Mouse (Mus musculus) heart, embryonic 10.5 days (tissue): Measurements from ENCODE around the gene Fam49a. TPM values are rescaled to one million over a fixed set of nuclear protein-coding genes. Genes with fewer than 3 reads are reported as not detected.
A peak's percentile ranks its signal among the peaks of the same experiment; 100 is the strongest.

Experiments
- DNase-seq: peaks from one replicate; pipeline ENCODE4 v3.0.0-alpha.2; 2017; ENCODE audit warnings: low spot score
- H3K27ac ChIP-seq: fragments of 300-500 bp; sonication (generic); 2 replicates; pipeline ENCODE4 v1.5.1; 2016; ENCODE audit warnings: mild to moderate bottlenecking
- H3K27me3 ChIP-seq: fragments of 300-500 bp; sonication (generic); 2 replicates; pipeline ENCODE4 v1.6.1; 2016; ENCODE audit warnings: mild to moderate bottlenecking; ENCODE audit not compliant: poor library complexity, insufficient read depth, severe bottlenecking
- H3K36me3 ChIP-seq: fragments of 300-500 bp; sonication (generic); 2 replicates; pipeline ENCODE4 v1.6.1; 2016; ENCODE audit warnings: mild to moderate bottlenecking, moderate library complexity
- H3K4me1 ChIP-seq: fragments of 300-500 bp; sonication (generic); 2 replicates; pipeline ENCODE4 v1.6.1; 2016; ENCODE audit warnings: mild to moderate bottlenecking
- H3K4me3 ChIP-seq: fragments of 300-500 bp; sonication (generic); 2 replicates; pipeline ENCODE4 v1.5.1; 2016; ENCODE audit warnings: mild to moderate bottlenecking, moderate library complexity
- H3K9me3 ChIP-seq: fragments of 300-500 bp; sonication (generic); 2 replicates; pipeline ENCODE4 v1.6.1; 2016; ENCODE audit warnings: mild to moderate bottlenecking, moderate library complexity
- WGBS: fragments of 180-500 bp; shearing (Covaris S2); methylation state at CpG from one replicate; pipeline ENCODE4 v1.1.7; 2016; 5-methylcytosine and 5-hydroxymethylcytosine counted together
- polyA plus RNA-seq: library from polyadenylated mRNA; unstranded; fragments of >200 nt; fragmentation: Nextera tagmentation; extraction: Ambion mirVana; gene quantifications from 2 replicates; pipeline ENCODE4 v1.2.1, GENCODE M21; 2016

Fam49a gene
- polyA plus RNA-seq, 1 experiment from 2014 or later = 37.1 TPM

DNA sequence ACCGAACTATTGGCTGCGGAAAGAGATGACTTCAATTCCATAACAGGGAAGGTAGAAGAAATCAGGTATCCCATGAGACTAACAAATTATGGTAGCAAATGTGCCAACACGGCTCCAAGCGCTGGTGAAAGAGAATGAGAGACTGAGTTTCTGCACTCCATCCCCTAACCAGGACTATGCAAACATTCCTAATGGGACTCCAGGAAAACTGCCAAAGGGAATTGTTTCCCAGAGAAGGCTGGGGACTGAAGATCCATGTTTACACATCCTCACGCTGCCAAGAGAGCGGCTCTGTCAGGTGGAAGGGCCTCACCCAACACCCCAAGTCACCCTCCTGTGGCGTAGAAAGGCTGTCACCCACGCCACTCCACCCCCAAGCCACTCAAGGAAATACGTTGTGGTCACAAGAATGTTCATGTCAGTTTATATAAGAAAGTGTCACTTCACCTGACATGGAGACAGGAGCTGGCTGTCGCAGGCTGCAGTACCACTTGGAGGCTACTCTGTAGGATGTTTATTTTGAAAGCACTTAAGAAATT is 92.2 kb downstream of the Fam49a start:
- peaks cover 2% of the 10 kb centered on the region; the same call in 1 of the 2 replicates for H3K36me3 ChIP-seq
- H3K27me3 ChIP-seq = no peaks in the 10 kb centered on the region
- H3K4me3 ChIP-seq = no peak overlapping the region
- H3K27ac ChIP-seq = no peak overlapping the region
- peaks cover 47% of the 10 kb centered on the region for H3K4me1 ChIP-seq
- WGBS = 60% methylated on average over 10 of the region's 10 CpGs
- no peaks in the 10 kb centered on the region for H3K9me3 ChIP-seq
- peak; percentile 57 for DNase-seq

DNA sequence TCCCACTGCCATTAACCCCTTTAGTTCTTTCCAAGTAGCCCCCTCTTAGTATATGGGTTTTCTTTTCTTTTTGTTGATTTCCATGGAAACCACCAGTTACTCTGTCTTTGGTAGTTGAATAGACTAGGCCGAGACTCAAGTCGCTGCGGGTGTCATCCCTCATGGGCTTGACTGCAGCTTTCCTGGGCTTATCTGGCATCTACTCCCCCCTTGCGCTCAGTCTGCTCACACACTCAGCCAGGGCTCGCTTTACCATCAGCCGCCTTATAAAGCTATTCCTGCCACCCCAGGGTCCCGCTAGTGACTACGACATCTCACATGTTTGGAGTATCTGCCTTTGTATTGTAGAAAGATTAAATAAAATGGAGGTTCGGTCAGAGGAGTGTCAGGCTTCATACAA is 94.1 kb downstream of the Fam49a start:
- Histone ChIP-seq H3K36me3 (peaks cover 5% of the 10 kb centered on the region; the same call in 1 of the 2 replicates), H3K27me3 (no peaks in the 10 kb centered on the region), H3K27ac (peak overlapping the region; percentile 54; the same call in 1 of the 2 replicates), H3K4me3 (no peak overlapping the region), H3K4me1 (peaks cover 38% of the 10 kb centered on the region), H3K9me3 (no peaks in the 10 kb centered on the region)
- WGBS = 36% methylated on average over 9 of the region's 9 CpGs
- DNase-seq = no peak

DNA sequence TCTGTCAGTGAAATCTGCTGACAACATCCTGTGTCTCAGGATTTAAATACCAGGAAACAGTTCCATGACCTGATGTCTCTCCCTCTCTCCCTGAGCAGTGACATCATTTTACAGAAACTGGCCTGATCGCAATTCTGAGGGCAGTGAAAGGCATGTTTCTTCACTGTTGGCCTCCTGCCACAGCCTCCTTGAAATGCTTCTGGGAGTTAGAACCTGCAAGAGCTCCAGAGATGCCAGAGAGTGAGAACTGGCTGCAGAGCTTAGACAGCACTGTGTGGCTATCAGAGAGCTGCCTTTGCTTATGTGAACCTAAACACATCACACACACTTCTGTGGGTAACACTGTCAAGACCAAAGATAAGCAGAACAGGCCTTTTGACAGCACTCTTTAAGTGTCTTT is 94.5 kb downstream of the Fam49a start:
- Histone ChIP-seq H3K27me3 (no peaks in the 10 kb centered on the region), H3K4me1 (peaks cover 34% of the 10 kb centered on the region), H3K4me3 (no peak overlapping the region), H3K9me3 (no peaks in the 10 kb centered on the region), H3K36me3 (peaks cover 9% of the 10 kb centered on the region; the same call in 1 of the 2 replicates), H3K27ac (peak overlapping the region; percentile 54; the same call in 1 of the 2 replicates)
- DNase-seq = peak; percentile 91
- 16% methylated on average over 1 of the region's 1 CpGs for WGBS

DNA sequence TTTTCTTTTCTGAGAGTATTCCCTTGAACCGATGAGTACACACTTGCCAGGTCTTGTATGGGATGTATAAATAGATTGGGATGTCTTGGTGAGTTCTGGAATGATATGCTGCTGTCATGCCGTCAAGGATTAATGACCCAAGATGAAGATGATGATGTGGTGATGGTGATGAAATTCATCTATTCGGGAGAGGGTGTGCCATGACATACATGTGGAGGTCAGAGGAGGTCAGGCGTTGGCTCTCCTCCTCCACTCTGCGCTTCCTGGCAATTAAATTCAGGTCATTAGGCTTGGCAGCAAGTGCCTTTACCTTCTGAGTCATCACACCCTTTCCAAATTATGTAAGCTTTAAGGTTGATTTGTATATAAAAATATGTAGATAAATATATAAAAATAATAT is 95.0 kb downstream of the Fam49a start:
- Histone ChIP-seq H3K4me1 (peaks cover 29% of the 10 kb centered on the region), H3K9me3 (no peaks in the 10 kb centered on the region), H3K27me3 (no peaks in the 10 kb centered on the region), H3K36me3 (peaks cover 14% of the 10 kb centered on the region; the same call in 1 of the 2 replicates), H3K27ac (no peak overlapping the region), H3K4me3 (no peak overlapping the region)
- 62% methylated on average over 5 of the region's 5 CpGs for WGBS
- no peak for DNase-seq

DNA sequence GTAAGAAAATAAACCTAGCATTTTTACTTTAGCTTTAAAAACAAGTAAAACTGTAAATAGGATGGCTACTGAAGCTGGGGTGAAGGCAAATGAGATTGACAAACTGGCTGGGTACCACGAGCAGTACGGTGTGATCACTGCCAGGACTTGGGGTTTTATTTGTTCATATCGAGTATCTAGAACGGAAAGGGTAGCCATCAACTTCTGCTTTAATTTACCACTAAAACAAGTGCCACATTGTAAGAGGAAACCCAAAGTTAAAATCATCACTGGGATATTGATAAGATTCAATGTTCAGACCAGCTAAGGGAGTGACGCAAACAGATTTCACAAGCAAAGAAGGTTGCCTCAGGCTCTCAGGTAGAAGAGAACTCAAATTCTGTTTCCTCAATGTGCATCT is 98.0 kb downstream of the Fam49a start:
- Histone ChIP-seq H3K4me3 (no peak overlapping the region), H3K4me1 (peaks cover 17% of the 10 kb centered on the region), H3K36me3 (peaks cover 36% of the 10 kb centered on the region), H3K9me3 (no peaks in the 10 kb centered on the region), H3K27me3 (no peaks in the 10 kb centered on the region), H3K27ac (no peak overlapping the region)
- 90% methylated on average over 5 of the region's 5 CpGs for WGBS
- no peak for DNase-seq

DNA sequence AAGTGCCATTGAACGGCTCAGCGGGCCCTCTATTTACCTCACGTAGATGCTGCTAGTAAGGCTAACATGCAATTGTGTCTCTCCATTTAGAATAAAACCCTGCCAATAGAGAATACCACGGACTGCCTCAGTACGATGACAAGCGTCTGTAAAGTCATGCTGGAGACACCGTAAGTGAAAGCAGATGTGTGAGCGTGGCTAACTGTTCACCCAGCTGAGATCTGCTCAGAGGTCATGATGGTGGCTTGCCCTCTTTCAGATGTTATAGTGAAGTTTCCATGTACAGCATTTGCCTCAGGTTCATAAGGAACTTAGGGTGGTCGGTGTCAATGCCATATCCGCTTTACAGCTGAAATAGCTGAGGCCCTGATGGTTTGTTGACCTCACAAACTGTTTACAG is 100.4 kb downstream of the Fam49a start:
- no peak for DNase-seq
- WGBS = 88% methylated on average over 10 of the region's 10 CpGs
- Histone ChIP-seq H3K36me3 (peaks cover 61% of the 10 kb centered on the region), H3K27me3 (no peaks in the 10 kb centered on the region), H3K4me1 (no peaks in the 10 kb centered on the region), H3K9me3 (no peaks in the 10 kb centered on the region), H3K27ac (no peak overlapping the region), H3K4me3 (no peak overlapping the region)

DNA sequence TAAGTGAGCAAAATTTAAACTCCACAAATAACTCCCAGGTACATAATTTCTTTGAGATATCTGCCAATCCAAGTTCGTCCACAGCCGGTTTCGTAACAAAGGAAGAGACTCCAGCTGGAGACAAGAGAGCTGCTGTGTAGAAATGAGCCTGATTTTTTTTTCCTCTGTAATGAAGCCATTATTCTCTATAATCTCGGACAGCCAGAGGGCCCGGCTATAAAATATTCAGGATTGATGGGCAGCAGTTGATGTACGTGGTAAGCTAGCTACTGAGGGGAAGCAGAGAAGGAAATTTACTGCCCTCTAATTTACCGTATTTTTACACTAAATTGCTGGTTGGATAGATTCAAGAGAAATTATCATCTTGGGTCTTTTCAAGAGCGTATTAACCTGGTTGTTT is 102.3 kb downstream of the Fam49a start:
- Histone ChIP-seq H3K36me3 (peaks cover 74% of the 10 kb centered on the region), H3K4me3 (no peak overlapping the region), H3K27me3 (no peaks in the 10 kb centered on the region), H3K4me1 (no peaks in the 10 kb centered on the region), H3K9me3 (no peaks in the 10 kb centered on the region), H3K27ac (no peak overlapping the region)
- 87% methylated on average over 8 of the region's 8 CpGs for WGBS
- no peak for DNase-seq

DNA sequence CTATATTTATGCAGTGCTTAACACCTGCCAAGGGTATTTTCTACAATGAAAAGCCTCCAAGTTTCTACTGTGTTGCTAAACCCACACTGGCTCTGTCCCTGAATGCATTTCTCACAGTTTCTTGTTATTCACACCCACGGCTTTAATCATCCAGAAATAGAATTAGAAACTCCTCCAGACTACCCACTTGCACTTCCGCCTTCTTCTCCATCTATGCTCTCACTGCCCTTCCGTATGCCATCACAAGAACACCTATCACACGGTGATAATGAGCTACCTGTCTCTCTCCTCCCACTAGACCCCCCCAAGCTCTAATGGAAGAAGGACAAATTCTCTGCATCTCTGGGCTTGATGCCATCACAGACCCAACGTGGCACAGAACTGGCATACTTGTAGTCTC is 105.5 kb downstream of the Fam49a start:
- no peak overlapping the region for H3K4me3 ChIP-seq
- no peak overlapping the region for H3K27ac ChIP-seq
- no peaks in the 10 kb centered on the region for H3K27me3 ChIP-seq
- peaks cover 85% of the 10 kb centered on the region for H3K36me3 ChIP-seq
- no peaks in the 10 kb centered on the region for H3K4me1 ChIP-seq
- no peak for DNase-seq
- WGBS = 84% methylated on average over 5 of the region's 5 CpGs
- H3K9me3 ChIP-seq = no peaks in the 10 kb centered on the region

DNA sequence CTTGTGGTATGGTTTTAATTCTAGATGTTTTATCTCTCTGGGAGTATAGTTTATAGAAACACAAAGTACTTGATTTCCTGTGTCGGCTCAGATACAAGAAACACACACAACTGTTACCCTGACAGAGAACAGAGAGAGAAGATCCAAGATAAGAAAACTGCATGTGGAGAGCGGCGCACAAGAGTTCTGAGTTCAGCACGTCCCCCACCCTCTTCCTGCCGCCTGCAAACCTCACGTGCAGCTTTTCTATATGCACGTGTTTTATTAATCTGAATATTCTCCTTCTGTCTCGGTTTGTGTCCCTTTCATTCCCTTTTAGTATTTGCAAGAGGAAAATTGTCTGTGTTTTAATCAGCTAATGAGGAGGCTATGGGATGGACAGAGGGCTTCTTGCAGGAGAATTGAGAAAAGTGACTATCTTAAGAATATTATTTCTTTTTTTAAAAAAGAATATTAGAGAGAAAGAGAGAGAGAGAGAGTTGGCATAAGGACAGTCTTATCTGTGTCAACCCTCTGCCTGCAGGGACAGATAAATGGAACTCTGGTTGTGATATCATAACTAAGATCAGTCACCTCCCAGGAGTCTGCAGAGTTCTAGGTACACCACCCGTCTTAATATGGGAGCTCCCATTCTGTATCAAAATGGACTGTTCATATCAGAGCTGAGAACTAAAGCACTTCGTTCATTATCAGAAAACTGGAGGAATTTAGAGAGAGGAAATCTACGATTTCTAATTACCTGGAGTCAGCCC is 111.3 kb downstream of the Fam49a start:
- H3K27ac ChIP-seq = no peak overlapping the region
- H3K4me1 ChIP-seq = no peaks in the 10 kb centered on the region
- no peaks in the 10 kb centered on the region for H3K27me3 ChIP-seq
- H3K36me3 ChIP-seq = peaks cover 57% of the 10 kb centered on the region
- no peak overlapping the region for H3K4me3 ChIP-seq
- WGBS = 74% methylated on average over 11 of the region's 11 CpGs
- DNase-seq = no peak
- H3K9me3 ChIP-seq = no peaks in the 10 kb centered on the region

DNA sequence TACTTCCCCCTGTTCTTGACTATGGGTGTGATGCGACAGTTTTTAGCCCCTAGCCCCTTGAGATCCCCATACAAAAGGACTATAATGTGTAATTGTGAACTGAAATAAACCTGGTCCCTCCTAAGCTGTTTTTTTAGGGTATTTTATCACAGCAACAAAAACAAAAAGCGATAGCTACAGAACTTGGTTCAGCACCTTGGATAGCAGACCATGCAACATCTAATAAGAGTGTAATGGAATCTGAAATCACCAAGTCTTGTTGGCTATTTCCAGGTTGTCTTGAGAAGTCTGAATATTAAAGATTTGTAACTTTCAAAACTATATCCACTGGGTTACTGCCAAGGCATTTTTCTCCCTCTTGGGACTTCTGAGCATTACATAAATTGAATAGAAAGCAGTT is 117.1 kb downstream of the Fam49a start:
- Histone ChIP-seq H3K36me3 (peaks cover 8% of the 10 kb centered on the region), H3K27ac (no peak overlapping the region), H3K4me3 (no peak overlapping the region), H3K9me3 (no peaks in the 10 kb centered on the region), H3K4me1 (no peaks in the 10 kb centered on the region), H3K27me3 (no peaks in the 10 kb centered on the region)
- 54% methylated on average over 2 of the region's 2 CpGs for WGBS
- DNase-seq = no peak

DNA sequence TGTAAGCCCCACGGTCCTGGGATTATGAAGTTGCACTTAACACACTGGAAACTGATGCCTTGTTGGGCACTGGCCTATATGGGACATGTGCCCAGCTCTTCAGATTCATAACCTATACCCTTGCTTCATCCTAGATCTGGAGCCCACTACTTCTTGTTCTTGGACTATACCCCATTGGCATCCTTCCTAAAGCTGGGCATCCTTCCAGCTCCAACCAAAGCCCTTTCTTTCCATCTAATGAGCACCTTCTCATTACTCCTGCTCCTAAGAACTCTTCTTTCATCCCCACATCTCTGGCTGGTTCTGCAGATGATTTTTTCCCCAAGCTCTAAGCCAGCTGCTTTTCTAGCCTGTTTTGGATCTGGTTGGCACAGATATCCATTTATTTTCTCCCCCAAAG is 127.3 kb downstream of the Fam49a start:
- Histone ChIP-seq H3K36me3 (no peaks in the 10 kb centered on the region), H3K27ac (no peak overlapping the region), H3K27me3 (no peaks in the 10 kb centered on the region), H3K9me3 (no peaks in the 10 kb centered on the region), H3K4me3 (no peak overlapping the region), H3K4me1 (no peaks in the 10 kb centered on the region)
- WGBS = 58% methylated on average over 1 of the region's 1 CpGs
- DNase-seq = no peak

DNA sequence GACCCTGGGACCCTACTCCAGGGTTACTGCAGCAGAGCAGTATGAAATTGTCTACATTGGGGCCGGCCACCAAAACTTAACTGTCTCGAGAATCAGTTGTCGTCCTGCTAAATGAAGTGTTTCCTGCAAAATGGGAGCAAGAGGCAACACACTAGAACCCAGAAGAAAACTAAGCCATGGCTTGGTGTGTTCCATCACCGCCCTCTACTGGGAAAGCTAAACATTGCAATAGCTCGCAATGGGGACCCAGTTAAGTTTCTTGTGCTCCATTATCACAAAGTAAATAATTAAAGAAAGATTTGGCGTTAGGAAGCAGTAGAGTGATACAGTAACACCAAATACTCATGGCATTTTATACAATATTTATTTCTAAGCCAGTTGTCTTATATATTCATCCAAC is 134.3 kb downstream of the Fam49a start:
- H3K27ac ChIP-seq = no peak overlapping the region
- no peak for DNase-seq

DNA sequence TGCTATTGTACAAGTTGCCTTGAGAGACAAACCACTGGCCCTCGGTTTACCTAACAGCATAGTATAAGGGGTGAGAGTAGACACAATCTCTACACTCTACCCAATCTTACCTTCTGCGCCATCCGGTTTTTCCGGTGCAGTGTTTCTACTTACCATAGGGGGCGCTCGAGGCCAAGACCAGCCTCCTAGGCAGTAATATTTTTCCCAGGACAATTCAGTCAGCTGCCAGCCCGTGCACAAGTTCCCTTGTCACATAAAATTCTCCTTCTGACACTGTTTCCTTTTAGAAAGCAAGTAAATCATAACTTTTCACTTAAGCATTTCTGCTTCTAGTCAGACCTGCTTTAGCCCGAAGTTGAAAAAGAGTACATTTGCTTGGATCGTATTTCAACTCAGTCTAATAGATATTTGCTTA is 139.1 kb downstream of the Fam49a start:
- Histone ChIP-seq H3K36me3 (no peaks in the 10 kb centered on the region), H3K9me3 (no peaks in the 10 kb centered on the region), H3K27me3 (no peaks in the 10 kb centered on the region), H3K27ac (peak overlapping the region; percentile 47; the same call in 1 of the 2 replicates), H3K4me3 (peak overlapping the region; percentile 8; the same call in 1 of the 2 replicates), H3K4me1 (peaks cover 13% of the 10 kb centered on the region; the same call in 1 of the 2 replicates)
- WGBS = 48% methylated on average over 9 of the region's 9 CpGs
- no peak for DNase-seq

More for the DNA sequence above, 134.3 kb downstream of the Fam49a start:
- no peaks in the 10 kb centered on the region for H3K4me1 ChIP-seq
- 9% methylated on average over 6 of the region's 6 CpGs for WGBS
- H3K36me3 ChIP-seq = no peaks in the 10 kb centered on the region
- H3K4me3 ChIP-seq = no peak overlapping the region
- H3K27me3 ChIP-seq = no peaks in the 10 kb centered on the region
- no peaks in the 10 kb centered on the region for H3K9me3 ChIP-seq
